Mouse (Mus musculus) heart, embryonic 13.5 days (tissue): Measurements from ENCODE around the gene Ism2. TPM values are rescaled to one million over a fixed set of nuclear protein-coding genes. Genes with fewer than 3 reads are reported as not detected.
A peak's percentile ranks its signal among the peaks of the same experiment; 100 is the strongest.
"Not testable (repeated sequence)": the region's sequence is repeated elsewhere in the genome, so short reads cannot be mapped to it uniquely, and the experiment has no call there.

Experiments
- ATAC-seq: fragments of 200-750 bp; cut with Nextera tagmentation; 2 replicates; pipeline ENCODE4 v1.8.0; 2017; ENCODE audit warnings: moderate TSS enrichment; ENCODE audit not compliant: insufficient number of reproducible peaks, low FRiP score, low TSS enrichment; ENCODE audit errors: extremely low read depth
- H3K27ac ChIP-seq: fragments of 300-500 bp; sonication (generic); replicated peaks from 2 replicates; pipeline ENCODE4 v1.5.1; 2015; ENCODE audit warnings: moderate library complexity, mild to moderate bottlenecking, inconsistent platforms
- H3K27me3 ChIP-seq: fragments of 300-500 bp; sonication (generic); replicated peaks from 2 replicates; pipeline ENCODE4 v1.6.1; 2015; ENCODE audit warnings: mild to moderate bottlenecking, inconsistent platforms
- H3K36me3 ChIP-seq: fragments of 300-500 bp; sonication (generic); 2 replicates; pipeline ENCODE4 v1.6.1; 2015; ENCODE audit warnings: mild to moderate bottlenecking, inconsistent platforms
- H3K4me1 ChIP-seq: fragments of 300-500 bp; sonication (generic); 2 replicates; pipeline ENCODE4 v1.6.1; 2015; ENCODE audit warnings: inconsistent platforms
- H3K4me2 ChIP-seq: fragments of 300-500 bp; sonication (generic); 2 replicates; pipeline ENCODE4 v1.6.1; 2015; ENCODE audit warnings: inconsistent platforms, mild to moderate bottlenecking, moderate library complexity
- H3K4me3 ChIP-seq: fragments of 300-500 bp; sonication (generic); 2 replicates; pipeline ENCODE4 v1.5.1; 2015; ENCODE audit warnings: moderate library complexity, mild to moderate bottlenecking, inconsistent platforms
- H3K9ac ChIP-seq: fragments of 300-500 bp; sonication (generic); 2 replicates; pipeline ENCODE4 v1.6.1; 2015; ENCODE audit warnings: inconsistent platforms, mild to moderate bottlenecking, moderate library complexity
- H3K9me3 ChIP-seq: fragments of 300-500 bp; sonication (generic); 2 replicates; pipeline ENCODE4 v1.6.1; 2016; ENCODE audit warnings: inconsistent platforms
- WGBS: fragments of 180-500 bp; shearing (Covaris S2); methylation state at CpG from one replicate; pipeline ENCODE4 v1.1.7; 2015; ENCODE audit warnings: mixed read lengths; 5-methylcytosine and 5-hydroxymethylcytosine counted together
- polyA plus RNA-seq: library from polyadenylated mRNA; unstranded; fragments of >200 nt; fragmentation: Nextera tagmentation; extraction: Ambion mirVana; gene quantifications from 2 replicates; pipeline ENCODE4 v1.2.1, GENCODE M21; 2015

Gene Ism2
- polyA plus RNA-seq, 1 experiment from 2014 or later, result 0.90 TPM

DNA sequence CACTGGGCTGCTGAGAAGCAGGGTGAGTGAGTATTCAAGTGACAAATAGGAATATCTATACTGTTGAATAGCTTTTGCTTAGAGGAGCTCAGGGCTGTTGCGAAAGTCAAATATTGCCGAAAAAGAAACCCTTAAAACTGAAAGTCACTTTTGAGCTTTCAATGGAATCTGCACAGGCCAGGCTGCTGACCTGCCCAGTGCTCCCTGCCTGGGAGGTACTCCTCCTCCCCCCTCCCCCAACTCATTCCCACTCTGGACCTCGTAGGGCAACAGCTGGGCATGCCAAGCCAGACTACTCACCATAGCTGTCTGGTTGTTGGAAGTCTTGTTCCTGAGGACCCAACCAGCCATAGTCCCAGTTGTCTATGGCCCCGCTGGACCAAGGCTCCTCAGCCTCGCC lies 14.8 kb downstream of the Ism2 start:
- ATAC-seq, result no peak
- 80% methylated on average over 5 of the region's 5 CpGs for WGBS
- Histone ChIP-seq H3K36me3 (no peaks in the 10 kb centered on the region), H3K9me3 (0 out of 2 replicates have a peak, but pooled peaks cover 3% of the 10 kb centered on the region), H3K27me3 (no peaks in the 10 kb centered on the region), H3K9ac (no peak overlapping the region), H3K27ac (no peak overlapping the region), H3K4me3 (no peak overlapping the region), H3K4me2 (no peak overlapping the region), H3K4me1 (peaks cover 1% of the 10 kb centered on the region)

DNA sequence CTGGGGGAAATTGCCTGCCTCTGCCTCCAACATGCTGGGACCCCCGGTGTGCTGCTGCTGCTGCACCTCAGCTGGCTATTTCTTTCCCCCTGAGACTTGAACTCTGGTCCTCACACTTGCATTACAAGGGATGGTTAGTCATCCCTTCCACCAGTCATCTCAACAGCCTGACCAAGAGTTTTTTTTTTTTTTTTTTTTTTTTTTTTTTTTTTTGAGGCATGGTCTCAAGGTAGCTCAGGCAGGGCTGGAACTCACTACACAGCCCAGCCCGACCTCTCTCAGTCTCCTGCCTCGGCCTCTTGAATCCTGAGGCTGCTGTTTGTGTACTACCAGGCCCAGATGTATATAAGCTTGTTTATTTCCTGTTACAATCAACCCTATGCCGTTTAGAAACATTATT lies 15.2 kb downstream of the Ism2 start:
- no peak for ATAC-seq
- peaks cover 6% of the 10 kb centered on the region for H3K4me1 ChIP-seq
- H3K4me3 ChIP-seq, result no peak overlapping the region
- H3K36me3 ChIP-seq, result no peaks in the 10 kb centered on the region
- H3K27ac ChIP-seq, result no peak overlapping the region
- no peaks in the 10 kb centered on the region for H3K27me3 ChIP-seq
- H3K9ac ChIP-seq, result no peak overlapping the region
- 0 out of 2 replicates have a peak, but pooled peaks cover 3% of the 10 kb centered on the region for H3K9me3 ChIP-seq
- WGBS, result 74% methylated on average over 4 of the region's 4 CpGs
- no peak overlapping the region for H3K4me2 ChIP-seq

DNA sequence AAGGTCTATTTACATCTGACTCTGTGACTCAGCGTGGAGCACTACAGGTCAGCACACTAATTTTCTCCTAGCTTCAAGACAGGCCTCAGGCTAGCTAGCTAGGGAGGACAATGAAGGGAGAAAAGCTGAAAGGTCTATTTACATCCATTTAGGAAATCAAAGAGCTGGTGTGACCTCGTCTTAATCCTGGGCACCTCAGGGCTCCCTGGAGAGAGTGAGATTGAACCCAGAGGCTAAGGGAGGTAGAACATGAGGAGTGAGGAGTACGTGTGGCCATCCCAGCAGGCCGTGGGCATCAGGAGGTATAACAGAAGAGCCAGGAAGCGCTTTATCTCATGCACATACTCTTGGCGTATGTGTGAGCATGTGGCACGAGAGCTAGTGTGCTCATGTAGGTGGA lies 15.8 kb downstream of the Ism2 start:
- 0 out of 2 replicates have a peak, but pooled peaks cover 3% of the 10 kb centered on the region for H3K9me3 ChIP-seq
- H3K4me3 ChIP-seq, result no peak overlapping the region
- peaks cover 11% of the 10 kb centered on the region for H3K4me1 ChIP-seq
- ATAC-seq, result no peak
- no peaks in the 10 kb centered on the region for H3K27me3 ChIP-seq
- 69% methylated on average over 7 of the region's 7 CpGs for WGBS
- H3K4me2 ChIP-seq, result no peak overlapping the region
- H3K27ac ChIP-seq, result no peak overlapping the region
- no peak overlapping the region for H3K9ac ChIP-seq
- no peaks in the 10 kb centered on the region for H3K36me3 ChIP-seq

DNA sequence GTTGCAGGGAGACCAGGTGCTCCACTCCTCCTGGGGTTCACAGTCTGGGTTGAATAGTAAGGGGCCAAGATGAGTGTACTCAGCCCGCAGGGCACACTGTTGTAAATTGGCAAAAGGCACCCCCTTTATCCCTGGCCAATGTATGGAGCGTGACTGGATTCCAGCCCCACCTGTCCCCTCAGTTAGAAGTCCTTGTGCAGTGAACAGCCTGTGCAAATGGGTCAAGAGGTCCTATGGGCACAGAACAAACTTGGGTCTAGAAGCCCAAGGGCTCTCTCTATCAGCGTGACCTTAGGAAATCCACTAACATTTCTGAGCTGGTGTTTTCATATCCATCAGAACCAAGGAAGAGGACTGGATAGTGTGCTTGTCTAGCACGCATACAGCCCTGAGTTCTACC lies 16.8 kb downstream of the Ism2 start:
- no peak overlapping the region for H3K4me3 ChIP-seq
- peaks cover 21% of the 10 kb centered on the region for H3K4me1 ChIP-seq
- no peaks in the 10 kb centered on the region for H3K9me3 ChIP-seq
- no peak overlapping the region for H3K9ac ChIP-seq
- H3K27ac ChIP-seq, result no peak overlapping the region
- ATAC-seq, result no peak
- H3K4me2 ChIP-seq, result no peak overlapping the region
- 90% methylated on average over 4 of the region's 4 CpGs for WGBS
- no peaks in the 10 kb centered on the region for H3K36me3 ChIP-seq
- no peaks in the 10 kb centered on the region for H3K27me3 ChIP-seq

DNA sequence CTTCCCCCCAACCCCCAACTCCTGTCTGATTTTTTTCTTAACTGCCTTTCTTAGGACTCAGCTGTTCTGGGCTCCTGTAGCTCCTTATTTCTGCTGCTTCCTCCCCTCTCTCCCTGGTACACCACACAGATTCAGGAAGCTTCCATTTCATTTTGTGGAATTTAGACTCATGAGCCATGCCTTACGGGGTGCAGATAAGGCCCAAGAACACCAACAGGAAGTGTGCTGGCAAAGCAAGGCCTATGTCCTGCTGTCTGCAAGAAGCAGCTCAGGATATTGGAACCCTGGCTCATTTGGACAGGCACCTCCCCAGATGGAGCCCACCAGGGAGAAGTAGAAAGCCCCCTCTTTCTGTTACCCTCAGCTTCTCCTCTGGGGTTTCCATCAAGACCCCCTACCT lies 17.7 kb downstream of the Ism2 start:
- Histone ChIP-seq H3K4me1 (peaks cover 27% of the 10 kb centered on the region), H3K9me3 (no peaks in the 10 kb centered on the region), H3K36me3 (peaks cover 3% of the 10 kb centered on the region; the same call in 1 of the 2 replicates), H3K27ac (no peak overlapping the region), H3K27me3 (no peaks in the 10 kb centered on the region), H3K4me2 (no peak overlapping the region), H3K4me3 (no peak overlapping the region), H3K9ac (no peak overlapping the region)
- no peak for ATAC-seq
- 37% methylated on average over 1 of the region's 1 CpGs for WGBS

DNA sequence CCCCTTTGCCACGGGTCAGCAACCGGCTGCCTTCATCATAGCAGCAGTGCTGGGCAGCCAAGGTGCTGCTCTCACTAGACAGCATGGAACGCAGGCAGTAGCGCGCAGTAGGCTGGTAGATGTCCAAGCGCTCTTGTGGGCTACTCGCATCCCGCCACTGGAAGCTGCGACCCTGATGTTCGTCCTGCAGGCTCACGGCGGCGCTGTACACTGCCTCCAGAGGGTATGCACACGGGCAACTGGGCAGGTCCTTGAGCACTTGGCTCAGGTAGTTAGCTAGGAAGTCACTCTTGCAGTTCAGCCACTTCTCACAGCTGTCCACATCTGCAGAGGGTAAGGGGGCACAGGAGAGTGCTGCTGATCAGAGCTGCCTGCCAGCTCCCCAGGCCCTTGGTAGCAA lies 19.6 kb downstream of the Ism2 start:
- no peak for ATAC-seq
- 50% methylated on average over 14 of the region's 14 CpGs for WGBS
- H3K4me1 ChIP-seq, result peaks cover 30% of the 10 kb centered on the region
- H3K9ac ChIP-seq, result no peak overlapping the region
- H3K4me3 ChIP-seq, result no peak overlapping the region
- no peak overlapping the region for H3K4me2 ChIP-seq
- no peaks in the 10 kb centered on the region for H3K9me3 ChIP-seq
- peaks cover 21% of the 10 kb centered on the region for H3K36me3 ChIP-seq
- H3K27ac ChIP-seq, result no peak overlapping the region
- H3K27me3 ChIP-seq, result no peaks in the 10 kb centered on the region

DNA sequence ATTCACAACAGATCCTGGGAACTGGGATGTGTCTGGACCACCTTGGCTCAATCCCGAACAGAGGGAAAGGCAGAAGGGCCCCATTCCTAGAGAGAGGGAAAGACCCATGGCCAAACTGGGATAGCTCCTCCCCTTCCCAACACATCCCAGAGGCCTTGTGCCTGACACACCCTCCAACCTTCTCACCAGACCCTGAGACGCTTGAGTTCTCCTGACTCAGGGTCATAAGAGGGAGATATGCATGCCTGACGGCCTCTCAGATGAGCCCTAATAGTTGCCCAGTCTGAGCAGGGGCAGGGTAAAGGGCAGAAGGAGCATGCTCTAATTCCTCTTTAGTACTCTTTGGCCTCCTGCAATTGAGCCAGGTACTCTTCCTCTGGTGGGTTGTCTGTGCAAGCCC lies 20.2 kb downstream of the Ism2 start:
- H3K9ac ChIP-seq, result no peak overlapping the region
- WGBS, result 33% methylated on average over 3 of the region's 3 CpGs
- H3K27me3 ChIP-seq, result no peaks in the 10 kb centered on the region
- no peak overlapping the region for H3K4me3 ChIP-seq
- peak overlapping the region; percentile 82 for H3K27ac ChIP-seq
- H3K4me2 ChIP-seq, result no peak overlapping the region
- H3K36me3 ChIP-seq, result peaks cover 27% of the 10 kb centered on the region
- H3K4me1 ChIP-seq, result peaks cover 30% of the 10 kb centered on the region
- no peaks in the 10 kb centered on the region for H3K9me3 ChIP-seq
- ATAC-seq, result 0 out of 2 replicates have a peak, but pooled peaks have one; percentile 1

DNA sequence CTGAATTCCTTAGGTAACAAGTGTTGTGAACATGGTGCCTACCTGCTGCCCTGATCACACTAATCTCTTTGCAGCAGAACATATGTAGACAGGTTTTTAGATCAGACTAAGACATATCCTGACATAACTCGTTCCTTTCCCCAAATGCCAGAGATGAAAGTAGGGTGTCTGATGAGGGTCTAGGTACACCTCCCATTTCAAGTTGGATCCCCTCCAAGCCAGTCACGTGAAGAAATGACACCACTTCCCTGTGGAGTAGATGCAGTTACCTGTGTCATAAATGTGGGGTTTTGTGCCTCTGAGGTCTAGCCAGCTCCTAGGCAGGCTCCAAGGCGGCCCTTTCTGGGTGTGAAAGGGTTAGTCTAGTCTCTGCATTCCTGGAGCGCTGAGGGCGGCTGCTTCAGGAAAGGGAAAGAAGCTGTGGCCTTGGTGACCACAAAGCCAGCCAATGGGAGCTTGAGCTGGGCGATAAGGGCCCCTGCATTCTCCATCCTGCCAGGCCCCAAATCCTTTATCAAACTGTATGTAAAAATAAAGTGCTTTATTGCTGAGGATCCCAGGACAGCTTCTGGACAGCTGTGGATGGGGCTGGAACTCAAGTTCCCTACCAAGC lies 21.3 kb downstream of the Ism2 start:
- 7% methylated on average over 6 of the region's 6 CpGs for WGBS
- H3K9ac ChIP-seq, result peak overlapping the region; percentile 45; the same call in 1 of the 2 replicates
- no peaks in the 10 kb centered on the region for H3K9me3 ChIP-seq
- H3K4me2 ChIP-seq, result peak overlapping the region; percentile 63
- peaks cover 38% of the 10 kb centered on the region for H3K36me3 ChIP-seq
- peak; percentile 67 for ATAC-seq
- H3K27me3 ChIP-seq, result no peaks in the 10 kb centered on the region
- H3K4me1 ChIP-seq, result peaks cover 30% of the 10 kb centered on the region
- H3K27ac ChIP-seq, result peak overlapping the region; percentile 82
- peak overlapping the region; percentile 34 for H3K4me3 ChIP-seq

DNA sequence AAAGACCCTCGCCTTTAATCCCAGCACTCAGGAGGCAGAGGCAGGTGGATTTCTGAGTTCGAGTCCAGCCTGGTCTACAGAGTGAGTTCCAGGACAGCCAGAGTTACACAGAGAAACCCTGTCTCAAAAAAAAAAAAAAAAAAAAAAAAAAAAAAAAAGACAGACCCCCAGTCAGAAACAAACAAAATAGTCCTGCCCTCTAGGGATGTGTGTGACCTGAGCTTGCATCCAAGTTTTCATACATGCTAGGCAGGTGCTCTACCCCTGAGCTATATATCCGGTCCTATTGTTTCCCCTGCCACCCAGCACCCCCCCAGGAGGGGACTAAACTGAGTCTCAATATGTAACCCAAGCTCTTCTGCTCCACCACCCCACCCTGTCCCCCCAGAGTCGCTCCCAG lies 22.3 kb downstream of the Ism2 start:
- not testable (repeated sequence) for ATAC-seq, H3K9me3 ChIP-seq
- H3K36me3 ChIP-seq, result peaks cover 48% of the 10 kb centered on the region

DNA sequence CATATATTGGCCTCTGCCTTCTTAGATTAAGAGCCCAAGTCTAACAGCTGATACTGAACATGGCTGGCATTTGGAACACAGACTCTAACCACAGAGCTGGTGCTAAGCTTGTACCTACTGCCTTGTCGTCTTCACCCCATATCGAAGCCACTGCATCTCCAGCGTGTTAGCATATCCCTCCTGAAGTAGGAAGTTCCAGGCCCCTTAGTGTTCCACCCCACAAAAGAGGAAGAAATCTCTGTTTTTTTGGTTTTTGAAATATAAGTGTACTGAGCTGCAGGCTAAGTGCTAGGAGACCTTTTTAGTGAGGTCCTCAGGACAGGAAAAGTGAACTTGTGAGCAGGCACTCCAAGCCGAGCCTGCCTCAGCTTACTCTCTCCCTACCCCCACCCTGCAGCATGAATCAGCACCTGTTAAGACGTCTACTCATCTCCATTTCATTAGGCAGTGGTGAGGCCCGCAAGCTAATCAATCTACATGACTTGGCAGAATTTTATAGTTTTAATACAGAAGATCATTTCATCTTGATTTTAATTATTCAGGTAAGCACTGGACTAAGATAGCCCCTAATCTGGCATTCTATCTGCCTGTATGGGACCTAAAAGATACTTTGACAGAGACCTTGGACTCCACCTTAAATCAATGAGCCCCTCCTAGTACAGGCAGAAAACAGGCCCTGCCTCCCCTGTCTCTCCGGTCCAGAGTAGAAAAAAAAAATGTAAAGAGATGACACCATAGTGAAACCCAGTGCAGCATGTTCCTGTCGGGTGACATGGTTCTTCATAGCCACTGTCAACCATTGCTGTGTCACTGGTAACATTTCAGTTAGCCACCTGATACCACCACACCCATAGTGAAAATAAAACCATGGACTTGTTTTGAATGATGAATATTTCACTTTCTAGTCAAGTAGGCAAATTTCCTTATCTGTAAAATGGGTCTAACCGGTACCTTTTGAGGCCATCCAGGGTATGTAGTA lies 24.4 kb downstream of the Ism2 start:
- Histone ChIP-seq H3K9ac (no peak overlapping the region), H3K27me3 (no peaks in the 10 kb centered on the region), H3K36me3 (peaks cover 69% of the 10 kb centered on the region), H3K4me2 (no peak overlapping the region), H3K27ac (no peak overlapping the region), H3K4me3 (no peak overlapping the region), H3K4me1 (peaks cover 30% of the 10 kb centered on the region), H3K9me3 (no peaks in the 10 kb centered on the region)
- ATAC-seq, result no peak
- 83% methylated on average over 9 of the region's 9 CpGs for WGBS

More for the DNA sequence above, 22.3 kb downstream of the Ism2 start:
- not testable (repeated sequence) for H3K27me3 ChIP-seq, H3K4me3 ChIP-seq, H3K9ac ChIP-seq, H3K4me2 ChIP-seq
- WGBS, result 73% methylated on average over 4 of the region's 4 CpGs
- peaks cover 30% of the 10 kb centered on the region for H3K4me1 ChIP-seq
- peak overlapping the region; percentile 82 for H3K27ac ChIP-seq

DNA sequence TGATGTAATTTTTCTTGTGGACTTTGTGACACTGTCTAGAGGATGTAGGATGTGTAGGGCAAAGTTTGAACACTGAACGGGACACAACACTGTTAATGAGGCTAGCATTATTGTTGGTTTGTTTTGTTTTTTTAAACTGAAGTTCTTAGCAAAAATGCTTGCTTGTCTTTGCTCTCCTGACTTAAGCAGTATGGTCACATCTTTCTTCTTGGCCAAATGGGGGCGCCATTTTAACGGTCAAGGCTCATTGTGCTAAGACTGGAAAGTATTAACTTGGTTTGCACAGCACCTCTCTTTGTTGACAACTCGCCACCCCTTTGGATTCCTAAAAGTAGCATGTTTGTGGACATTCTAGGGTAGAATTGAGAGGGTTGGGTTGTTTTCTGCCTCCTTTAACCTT lies 31.8 kb downstream of the Ism2 start:
- H3K9ac ChIP-seq, result peak overlapping the region; percentile 96
- ATAC-seq, result no peak
- WGBS, result 16% methylated on average over 4 of the region's 4 CpGs
- no peaks in the 10 kb centered on the region for H3K9me3 ChIP-seq
- peaks cover 58% of the 10 kb centered on the region for H3K36me3 ChIP-seq
- no peak overlapping the region; the same call in 1 of the 2 replicates for H3K27ac ChIP-seq
- H3K4me1 ChIP-seq, result peaks cover 27% of the 10 kb centered on the region
- H3K27me3 ChIP-seq, result no peaks in the 10 kb centered on the region
- peak overlapping the region; percentile 72 for H3K4me3 ChIP-seq
- H3K4me2 ChIP-seq, result peak overlapping the region; percentile 86
